Mouse (Mus musculus): ENCODE results near the gene Rasgrp3. TPM values are rescaled to one million over a fixed set of nuclear protein-coding genes. Genes with fewer than 3 reads are reported as not detected.

Rasgrp3 gene
- polyA plus RNA-seq, 1 experiment: 15.6 TPM

GRCm38 (mm10) chr17:75470325-75470724 lies 34.6 kb downstream of the Rasgrp3 start:
- H3K4me3 ChIP-seq (replicated peaks; ENCODE audit: insufficient read depth, low read depth, low read length): no peak overlapping the region
- H3K4me1 ChIP-seq (ENCODE audit: control insufficient read depth, insufficient read depth, low read length): 0 out of 2 replicates have a peak, but pooled peaks cover 2% of the 10 kb centered on the region
- 86% methylated on average over 6 of the region's 6 CpGs for WGBS
- H3K27me3 ChIP-seq (ENCODE audit: control insufficient read depth, insufficient read depth, low read length): no peaks in the 10 kb centered on the region
- TF ChIP-seq CTCF (IDR thresholded peaks at IDR 0.05; ENCODE audit: borderline replicate concordance, insufficient read depth, low read depth, low read length) (no peak), POLR2A (IDR thresholded peaks at IDR 0.05; ENCODE audit: borderline replicate concordance, insufficient read depth, low read length) (no peak)
- DNase-seq: no peak
- H3K27ac ChIP-seq (ENCODE audit: insufficient read depth, low read length): no peak overlapping the region

DNA sequence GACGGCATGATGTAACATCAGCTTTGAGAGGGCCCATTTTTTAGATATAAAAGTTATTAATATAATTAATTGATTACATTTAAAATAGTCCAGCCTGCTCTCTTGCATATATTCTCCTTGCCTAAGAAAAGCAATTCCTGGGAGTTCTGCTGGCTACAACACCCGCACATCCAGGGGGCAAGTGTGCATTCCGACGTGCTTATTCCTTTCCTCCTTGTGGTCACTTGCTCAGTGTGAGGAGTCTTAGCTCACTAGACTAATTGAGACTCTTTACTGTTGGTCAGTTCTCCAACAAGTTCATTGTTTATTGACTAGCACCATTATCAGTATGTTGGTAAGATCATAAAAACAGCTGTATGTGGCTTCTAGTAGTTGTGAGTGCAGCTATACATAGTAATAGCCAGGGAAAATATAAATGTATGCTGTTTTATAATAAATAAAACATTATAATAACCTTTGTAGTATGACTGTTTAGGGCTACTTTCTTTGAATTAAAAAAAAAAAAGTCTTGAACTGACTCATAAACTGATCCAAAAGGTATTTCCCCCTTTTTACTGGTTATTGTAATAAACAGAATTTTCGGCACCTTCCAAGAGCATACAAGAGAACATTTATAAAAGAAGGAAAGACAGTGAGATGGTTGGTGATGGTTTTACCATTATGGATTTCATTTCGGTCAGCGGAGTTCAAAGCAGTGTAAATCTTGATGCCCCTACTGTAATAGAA lies 35.4 kb downstream of the Rasgrp3 start:
- Histone ChIP-seq H3K4me1 (ENCODE audit: control insufficient read depth, insufficient read depth, low read length) (no peaks in the 10 kb centered on the region), H3K27ac (ENCODE audit: insufficient read depth, low read length) (no peak overlapping the region), H3K4me3 (replicated peaks; ENCODE audit: insufficient read depth, low read depth, low read length) (no peak overlapping the region), H3K27me3 (ENCODE audit: control insufficient read depth, insufficient read depth, low read length) (no peaks in the 10 kb centered on the region; the same call in 1 of the 2 replicates)
- DNase-seq: no peak
- 94% methylated on average over 7 of the region's 7 CpGs for WGBS
- TF ChIP-seq CTCF (IDR thresholded peaks at IDR 0.05; ENCODE audit: borderline replicate concordance, insufficient read depth, low read depth, low read length): no peak
- TF ChIP-seq POLR2A (IDR thresholded peaks at IDR 0.05; ENCODE audit: borderline replicate concordance, insufficient read depth, low read length): no peak

DNA sequence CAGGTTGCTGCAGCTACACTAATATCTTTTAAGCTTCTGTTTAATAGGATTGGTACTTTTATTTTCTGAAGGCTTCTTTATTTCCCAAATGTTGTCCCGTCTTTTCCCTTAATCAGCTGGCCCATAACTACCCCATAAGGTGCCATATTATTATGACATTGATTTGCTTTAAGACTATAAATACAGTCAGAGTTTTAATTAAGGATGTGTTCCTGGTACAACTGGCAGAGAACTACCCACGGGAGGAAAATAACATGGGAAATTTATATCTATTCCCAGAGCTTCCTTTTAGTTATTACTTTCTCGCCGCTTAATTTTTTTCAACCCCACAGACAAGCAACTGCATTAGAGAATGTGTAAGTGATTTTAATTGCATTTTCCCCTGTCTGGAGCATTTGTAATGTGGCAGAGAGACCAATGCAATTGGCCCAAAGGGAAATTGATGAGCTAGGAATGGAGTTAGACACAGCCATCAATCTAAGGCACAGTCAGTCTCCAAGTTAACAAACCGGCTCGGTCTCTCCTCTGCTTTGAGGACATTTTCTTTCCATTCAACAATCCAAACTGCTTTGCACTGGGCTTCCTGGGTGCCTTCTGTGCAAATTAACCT lies 36.1 kb downstream of the Rasgrp3 start:
- DNase-seq: no peak
- no peak overlapping the region for H3K27ac ChIP-seq (ENCODE audit: insufficient read depth, low read length)
- no peak overlapping the region for H3K4me3 ChIP-seq (replicated peaks; ENCODE audit: insufficient read depth, low read depth, low read length)
- H3K4me1 ChIP-seq (ENCODE audit: control insufficient read depth, insufficient read depth, low read length): no peaks in the 10 kb centered on the region
- TF ChIP-seq POLR2A (IDR thresholded peaks at IDR 0.05; ENCODE audit: borderline replicate concordance, insufficient read depth, low read length): no peak
- TF ChIP-seq CTCF (IDR thresholded peaks at IDR 0.05; ENCODE audit: borderline replicate concordance, insufficient read depth, low read depth, low read length): no peak
- H3K27me3 ChIP-seq (ENCODE audit: control insufficient read depth, insufficient read depth, low read length): no peaks in the 10 kb centered on the region; the same call in 1 of the 2 replicates
- WGBS: 89% methylated on average over 6 of the region's 6 CpGs

DNA sequence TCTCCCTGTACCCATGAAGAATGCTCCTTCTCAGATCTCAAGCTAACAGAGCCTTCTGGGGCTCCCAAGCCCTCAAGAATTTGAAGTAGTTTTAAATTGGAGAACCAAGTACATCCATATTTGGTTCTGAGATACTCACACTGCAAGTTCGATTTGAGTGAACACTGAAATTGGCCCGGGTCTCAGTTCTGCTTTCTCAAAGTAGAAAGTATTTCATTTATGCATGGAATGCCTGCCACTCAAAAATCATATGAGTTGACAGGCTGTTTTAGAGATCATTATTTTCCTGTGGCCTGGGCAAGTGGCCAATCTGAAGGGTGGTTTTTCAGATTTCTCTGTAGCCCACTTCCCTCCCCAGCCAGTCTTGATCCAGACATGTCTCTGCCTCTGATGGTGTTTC lies 36.7 kb downstream of the Rasgrp3 start:
- Histone ChIP-seq H3K4me3 (replicated peaks; ENCODE audit: insufficient read depth, low read depth, low read length) (no peak overlapping the region), H3K27ac (ENCODE audit: insufficient read depth, low read length) (no peak overlapping the region), H3K27me3 (ENCODE audit: control insufficient read depth, insufficient read depth, low read length) (no peaks in the 10 kb centered on the region; the same call in 1 of the 2 replicates), H3K4me1 (ENCODE audit: control insufficient read depth, insufficient read depth, low read length) (no peaks in the 10 kb centered on the region)
- TF ChIP-seq POLR2A (IDR thresholded peaks at IDR 0.05; ENCODE audit: borderline replicate concordance, insufficient read depth, low read length): no peak
- no peak for TF ChIP-seq CTCF (IDR thresholded peaks at IDR 0.05; ENCODE audit: borderline replicate concordance, insufficient read depth, low read depth, low read length)
- DNase-seq: no peak
- WGBS: 12% methylated on average over 2 of the region's 2 CpGs

DNA sequence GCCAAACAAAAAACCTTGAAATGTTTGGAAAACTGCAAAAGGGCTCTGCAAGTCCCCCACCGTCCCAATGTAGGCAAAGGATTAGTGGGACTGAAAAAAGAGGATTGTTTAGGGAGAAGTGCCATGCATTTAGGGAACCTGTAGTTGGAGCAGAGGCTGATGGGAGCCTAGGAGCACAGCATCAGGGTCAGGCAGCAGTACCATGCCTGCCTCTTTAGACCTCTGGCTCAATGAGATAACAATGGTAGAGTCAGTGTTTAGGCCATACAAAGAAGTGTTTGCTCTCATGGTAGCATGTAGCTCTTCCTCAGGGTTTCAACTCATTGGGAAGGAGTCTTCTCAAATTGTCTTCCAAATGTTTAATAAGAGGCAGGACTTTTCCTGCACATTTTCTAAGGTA lies 40.3 kb downstream of the Rasgrp3 start:
- Histone ChIP-seq H3K4me3 (replicated peaks; ENCODE audit: insufficient read depth, low read depth, low read length) (no peak overlapping the region), H3K4me1 (ENCODE audit: control insufficient read depth, insufficient read depth, low read length) (no peaks in the 10 kb centered on the region), H3K27me3 (ENCODE audit: control insufficient read depth, insufficient read depth, low read length) (no peaks in the 10 kb centered on the region; the same call in 1 of the 2 replicates), H3K27ac (ENCODE audit: insufficient read depth, low read length) (no peak overlapping the region)
- 81% methylated on average over 1 of the region's 1 CpGs for WGBS
- no peak for DNase-seq
- TF ChIP-seq CTCF (IDR thresholded peaks at IDR 0.05; ENCODE audit: borderline replicate concordance, insufficient read depth, low read depth, low read length) (no peak), POLR2A (IDR thresholded peaks at IDR 0.05; ENCODE audit: borderline replicate concordance, insufficient read depth, low read length) (no peak)

- DNase-seq: no peak
- H3K27me3 ChIP-seq (ENCODE audit: control insufficient read depth, insufficient read depth, low read length): no peaks in the 10 kb centered on the region; the same call in 1 of the 2 replicates
- no peak overlapping the region for H3K4me3 ChIP-seq (replicated peaks; ENCODE audit: insufficient read depth, low read depth, low read length)
- 83% methylated on average over 4 of the region's 4 CpGs for WGBS
- no peaks in the 10 kb centered on the region for H3K4me1 ChIP-seq (ENCODE audit: control insufficient read depth, insufficient read depth, low read length)
- H3K27ac ChIP-seq (ENCODE audit: insufficient read depth, low read length): no peak overlapping the region
- TF ChIP-seq CTCF (IDR thresholded peaks at IDR 0.05; ENCODE audit: borderline replicate concordance, insufficient read depth, low read depth, low read length): no peak
- TF ChIP-seq POLR2A (IDR thresholded peaks at IDR 0.05; ENCODE audit: borderline replicate concordance, insufficient read depth, low read length): no peak
These were observed 41.2 kb downstream of the Rasgrp3 start for GRCm38 (mm10) chr17:75476736-75477416.

- no peak for DNase-seq
- no peak overlapping the region for H3K4me3 ChIP-seq (replicated peaks; ENCODE audit: insufficient read depth, low read depth, low read length)
- TF ChIP-seq POLR2A (IDR thresholded peaks at IDR 0.05; ENCODE audit: borderline replicate concordance, insufficient read depth, low read length) (no peak), CTCF (IDR thresholded peaks at IDR 0.05; ENCODE audit: borderline replicate concordance, insufficient read depth, low read depth, low read length) (no peak)
- no peaks in the 10 kb centered on the region; the same call in 1 of the 2 replicates for H3K27me3 ChIP-seq (ENCODE audit: control insufficient read depth, insufficient read depth, low read length)
- 90% methylated on average over 3 of the region's 3 CpGs for WGBS
- no peak overlapping the region for H3K27ac ChIP-seq (ENCODE audit: insufficient read depth, low read length)
- H3K4me1 ChIP-seq (ENCODE audit: control insufficient read depth, insufficient read depth, low read length): no peaks in the 10 kb centered on the region
These were observed 42.0 kb downstream of the Rasgrp3 start for GRCm38 (mm10) chr17:75477655-75478054.
